Mouse (Mus musculus): ENCODE results near the gene Aldh3b1. TPM values are rescaled to one million over a fixed set of nuclear protein-coding genes. Genes with fewer than 3 reads are reported as not detected.

Gene Aldh3b1
- total RNA-seq (2023): 7.6 to 9.4 TPM (median 8.4 TPM) in 4 replicates

DNA sequence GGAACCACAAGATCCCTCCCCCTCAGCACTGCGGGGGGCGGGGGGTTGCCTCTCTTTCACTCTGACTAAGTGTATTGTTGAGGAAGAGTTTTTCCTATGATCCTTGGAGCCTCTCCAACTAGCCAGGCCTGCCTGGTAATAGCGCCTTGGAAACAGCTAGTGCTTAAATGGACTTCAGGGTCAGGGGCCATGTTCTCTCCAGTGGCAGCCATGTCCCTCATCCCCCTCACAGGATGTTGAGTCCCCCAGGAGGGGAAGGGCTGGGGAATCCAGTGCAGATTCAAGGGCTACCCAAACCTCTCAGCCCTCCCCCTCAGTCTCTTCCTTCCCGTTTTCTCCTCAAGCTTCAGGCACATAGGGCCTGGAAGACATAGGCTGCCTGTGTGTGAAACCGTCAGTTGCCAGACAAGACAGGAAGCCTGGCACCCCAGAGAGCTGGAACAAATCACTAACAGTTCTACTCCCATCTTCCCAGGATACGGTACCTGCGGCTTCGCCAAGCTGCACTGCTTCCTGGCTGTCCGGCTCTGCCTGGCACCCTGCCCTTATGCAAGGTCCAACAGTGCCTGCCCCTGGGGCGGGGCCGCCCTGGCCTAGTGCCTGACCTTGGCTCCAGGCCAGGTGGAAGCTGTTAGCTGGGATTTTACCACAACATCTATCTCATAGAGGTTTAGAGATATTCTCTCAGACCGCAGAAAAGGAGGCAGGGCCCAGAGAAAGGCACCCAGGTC, at the start of gene Aldh3b1:
TSS of gene Aldh3b1 (minus strand) at position 598 of the 731 bp plus-strand sequence.

GRCm38 (mm10) chr19:3972229-3972628, 42.6 kb upstream of the Aldh3b1 start, which contains the start of gene Aldh3b2:
Aldh3b2 (plus strand) TSS chr19:3972328.

DNA sequence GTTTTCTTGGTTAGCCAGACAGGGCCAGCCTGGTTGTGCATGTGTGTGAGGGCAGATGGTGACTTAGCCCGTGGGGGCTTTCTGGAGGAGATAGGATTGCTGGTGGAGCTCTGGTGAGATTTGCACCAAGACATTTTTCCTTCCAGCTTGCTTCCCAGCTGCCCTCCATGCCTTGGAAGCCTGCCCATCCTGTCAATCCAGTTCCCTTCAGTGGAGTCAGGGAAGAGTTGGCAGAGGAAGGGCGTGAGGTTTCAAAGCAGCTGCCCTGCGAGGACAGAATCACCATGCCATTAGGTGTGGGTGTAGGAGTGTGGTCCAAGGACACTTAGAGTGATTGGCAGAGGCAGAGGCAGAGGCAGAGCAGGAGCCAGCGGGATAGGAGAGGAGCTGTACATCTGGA, 28.9 kb upstream of the Aldh3b1 start, which contains the start of gene Aldh3b3:
TSS of gene Aldh3b3 (plus strand) at position 176 of the 400 bp plus-strand sequence.

DNA sequence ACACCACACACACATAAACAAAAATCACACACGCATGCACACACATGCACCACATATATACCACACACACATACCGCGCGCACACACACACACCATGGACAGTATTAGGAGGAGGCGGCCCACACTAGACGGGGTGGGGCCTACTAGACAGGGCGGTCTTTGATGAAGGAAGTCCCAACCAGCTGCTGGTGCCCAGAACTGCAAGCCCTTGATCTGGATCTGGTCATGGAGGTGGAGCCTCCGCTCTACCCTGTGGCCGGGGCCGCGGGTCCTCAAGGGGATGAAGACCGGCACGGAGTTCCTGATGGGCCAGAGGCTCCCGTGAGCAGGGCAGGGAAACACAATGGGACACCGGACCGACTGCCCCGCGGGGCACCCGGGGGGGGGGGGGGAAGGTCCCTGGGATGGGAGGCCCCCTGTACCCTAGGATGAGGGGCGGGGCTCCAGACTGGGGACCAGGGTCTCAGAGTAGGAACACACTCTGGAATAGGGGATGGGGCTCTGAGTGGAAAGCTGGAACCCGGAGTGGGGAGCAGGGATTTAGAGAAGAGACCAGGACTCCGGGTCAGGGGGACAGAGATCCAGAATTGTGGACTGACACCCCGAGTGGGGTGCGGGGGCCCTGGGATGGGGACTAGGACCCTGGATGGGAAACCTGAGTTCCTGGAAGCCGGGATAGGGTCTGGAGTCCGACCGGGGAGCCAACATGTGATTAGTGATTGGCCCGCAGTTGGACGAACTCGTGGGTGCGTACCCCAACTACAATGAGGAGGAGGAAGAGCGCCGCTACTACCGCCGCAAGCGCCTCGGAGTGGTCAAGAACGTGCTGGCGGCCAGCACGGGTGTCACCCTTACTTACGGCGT, 5.7 kb upstream of the Aldh3b1 start, which contains the start of gene Unc93b1:
TSS of gene Unc93b1 (plus strand) at position 155 of the 864 bp plus-strand sequence.

DNA sequence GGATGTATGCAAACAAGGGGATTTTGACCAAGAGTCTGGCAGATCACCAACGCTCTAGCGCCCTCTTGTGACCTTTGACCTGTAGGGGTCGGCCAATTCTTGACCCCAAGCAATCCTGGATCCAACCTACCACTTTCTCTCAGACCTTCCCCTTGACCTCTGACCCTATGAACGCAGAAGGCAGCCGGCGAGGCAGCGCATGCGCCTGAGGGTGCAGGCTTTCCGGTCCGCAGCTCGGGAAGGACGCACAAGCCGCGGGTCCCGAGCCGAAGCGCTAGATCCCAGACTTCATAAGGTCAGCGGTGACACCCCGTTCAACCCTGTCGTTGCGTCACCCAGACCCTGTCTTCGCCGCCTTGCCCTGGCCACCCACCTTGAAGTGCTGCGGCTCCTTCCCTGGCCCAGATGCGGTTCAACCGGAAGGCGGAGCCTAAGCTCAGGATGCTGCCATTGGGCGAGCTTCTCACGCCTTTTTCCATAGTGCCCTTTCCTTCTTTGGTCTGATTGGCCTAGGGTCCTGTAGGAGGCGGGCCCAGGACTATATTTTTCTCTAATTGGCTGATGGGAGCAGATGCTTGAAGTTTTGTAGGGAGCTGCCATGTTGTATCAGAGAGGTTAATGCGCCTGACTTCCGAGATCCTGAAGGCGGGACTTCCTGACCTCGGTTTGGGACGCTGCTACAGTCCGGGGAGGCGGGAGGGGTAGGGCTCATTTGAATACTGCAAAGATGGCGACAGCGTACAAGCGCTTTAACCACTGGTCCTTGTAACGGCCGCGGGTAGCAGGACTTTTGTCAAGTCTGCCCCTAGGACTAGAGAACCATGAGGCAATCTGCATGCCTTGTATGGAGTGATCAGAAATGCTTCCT, 17.0 kb downstream of the Aldh3b1 start, which contains the start of gene Ndufs8:
TSS of gene Ndufs8 (minus strand) at position 438 of the 868 bp plus-strand sequence.

GRCm38 (mm10) chr19:3906795-3907786, 22.5 kb downstream of the Aldh3b1 start, which contains the start of gene Tcirg1:
Tcirg1 (minus strand) TSS chr19:3907133.

Other genes with a start within 250 kb of the Aldh3b1 start
- 0.51 to 1.1 TPM (median 0.92 TPM) in 4 replicates for gene Lrp5, start 243.2 kb downstream of the Aldh3b1 start, total RNA-seq (2023)
- gene 1810055G02Rik, start 221.5 kb downstream of the Aldh3b1 start, total RNA-seq (2023): 5.7 to 11.1 TPM (median 8.6 TPM) in 4 replicates
- 119 to 126 TPM (median 122 TPM) in 4 replicates for gene Kmt5b, start 162.4 kb downstream of the Aldh3b1 start, total RNA-seq (2023)
- 65.0 to 81.7 TPM (median 68.1 TPM) in 4 replicates for gene Chka, start 78.0 kb downstream of the Aldh3b1 start, total RNA-seq (2023)
- 141 to 154 TPM (median 146 TPM) in 4 replicates for gene Tcirg1, start 22.7 kb downstream of the Aldh3b1 start, total RNA-seq (2023)
- 73.8 to 87.1 TPM (median 81.3 TPM) in 4 replicates for gene Ndufs8, start 17.0 kb downstream of the Aldh3b1 start, total RNA-seq (2023)
- 533 to 593 TPM (median 563 TPM) in 4 replicates for gene Unc93b1, start 5.4 kb upstream of the Aldh3b1 start, total RNA-seq (2023)
- 0.15 TPM in 1 of 4 replicates, not detected in the others for gene Aldh3b3, start 28.8 kb upstream of the Aldh3b1 start, total RNA-seq (2023)
- gene Aldh3b2, start 42.5 kb upstream of the Aldh3b1 start, total RNA-seq (2023): 0.26 to 0.36 TPM in 2 of 4 replicates, not detected in the others
- gene Acy3, start 56.8 kb upstream of the Aldh3b1 start, total RNA-seq (2023): not detected in 4 replicates
- gene Tbx10, start 62.9 kb upstream of the Aldh3b1 start, total RNA-seq (2023): not detected in 4 replicates
- gene Nudt8, start 70.8 kb upstream of the Aldh3b1 start, total RNA-seq (2023): 16.1 to 21.0 TPM (median 19.8 TPM) in 4 replicates
- gene Gm49405, start 70.8 kb upstream of the Aldh3b1 start, total RNA-seq (2023): 3.1 to 6.8 TPM (median 4.0 TPM) in 4 replicates
- gene Doc2g, start 73.5 kb upstream of the Aldh3b1 start, total RNA-seq (2023): 7.1 to 12.1 TPM (median 10.4 TPM) in 4 replicates
- gene Ndufv1, start 83.0 kb upstream of the Aldh3b1 start, total RNA-seq (2023): 73.3 to 94.8 TPM (median 89.7 TPM) in 4 replicates
- gene Gstp1, start 108.2 kb upstream of the Aldh3b1 start, total RNA-seq (2023): 137 to 169 TPM (median 145 TPM) in 4 replicates
- 8.8 to 22.4 TPM (median 15.9 TPM) in 4 replicates for gene Gstp2, start 116.2 kb upstream of the Aldh3b1 start, total RNA-seq (2023)
- gene Gstp3, start 129.8 kb upstream of the Aldh3b1 start, total RNA-seq (2023): not detected in 4 replicates
- gene Cabp2, start 151.8 kb upstream of the Aldh3b1 start, total RNA-seq (2023): not detected in 4 replicates
- gene Cdk2ap2, start 167.4 kb upstream of the Aldh3b1 start, total RNA-seq (2023): 119 to 136 TPM (median 129 TPM) in 4 replicates
- 195 to 200 TPM (median 198 TPM) in 4 replicates for gene Pitpnm1, start 170.2 kb upstream of the Aldh3b1 start, total RNA-seq (2023)
- gene Aip, start 196.1 kb upstream of the Aldh3b1 start, total RNA-seq (2023): 95.2 to 103 TPM (median 98.9 TPM) in 4 replicates
- gene Gpr152, start 210.0 kb upstream of the Aldh3b1 start, total RNA-seq (2023): 0.14 to 0.31 TPM (median 0.27 TPM) in 3 of 4 replicates, not detected in the other
- gene Cabp4, start 214.2 kb upstream of the Aldh3b1 start, total RNA-seq (2023): 0.88 to 1.4 TPM (median 1.2 TPM) in 4 replicates
- 129 to 166 TPM (median 137 TPM) in 4 replicates for gene Coro1b, start 218.8 kb upstream of the Aldh3b1 start, total RNA-seq (2023)
- gene Ptprcap, start 223.8 kb upstream of the Aldh3b1 start, total RNA-seq (2023): 341 to 368 TPM (median 348 TPM) in 4 replicates
- gene Rps6kb2, start 233.5 kb upstream of the Aldh3b1 start, total RNA-seq (2023): 50.3 to 55.6 TPM (median 50.9 TPM) in 4 replicates
- 93.0 to 107 TPM (median 97.9 TPM) in 4 replicates for gene Carns1, start 245.7 kb upstream of the Aldh3b1 start, total RNA-seq (2023)

Measured in B cell, adult 62 days (primary cell).